Mouse (Mus musculus) heart, adult 2 months (tissue): ENCODE measurements around the gene Pou6f2. TPM values are rescaled to one million over a fixed set of nuclear protein-coding genes. Genes with fewer than 3 reads are reported as not detected.
A peak's percentile ranks its signal among the peaks of the same experiment; 100 is the strongest.

Source experiments
- DNase-seq, 2 experiments: peaks; one replicate each; pipeline ENCODE4 v3.0.0; 2021
- H3K27ac ChIP-seq: fragments of 200-600 bp; 2 replicates; pipeline ENCODE4 v1.8.1; 2022
- H3K27me3 ChIP-seq: fragments of 200-500 bp; 2 replicates; pipeline ENCODE4 v1.6.1; 2012; ENCODE audit warnings: mild to moderate bottlenecking, low read length, inconsistent platforms, mixed read lengths; ENCODE audit not compliant: control insufficient read depth, insufficient read depth
- H3K36me3 ChIP-seq: fragments of 200-500 bp; 2 replicates; pipeline ENCODE4 v1.6.1; 2012; ENCODE audit warnings: low read length, inconsistent platforms; ENCODE audit not compliant: control insufficient read depth, insufficient read depth
- H3K4me1 ChIP-seq: fragments of 200-500 bp; 2 replicates; pipeline ENCODE4 v1.6.1; 2011; ENCODE audit warnings: low read length; ENCODE audit not compliant: control insufficient read depth, insufficient read depth
- H3K4me3 ChIP-seq: fragments of 200-600 bp; 2 replicates; pipeline ENCODE4 v1.8.1; 2022
- H3K79me2 ChIP-seq: fragments of 200-500 bp; replicated peaks from 2 replicates; pipeline ENCODE4 v1.6.1; 2012; ENCODE audit warnings: mild to moderate bottlenecking, inconsistent platforms, low read length, moderate library complexity, mixed read lengths; ENCODE audit not compliant: control insufficient read depth, insufficient read depth
- H3K9ac ChIP-seq: fragments of 200-500 bp; 2 replicates; pipeline ENCODE4 v1.6.1; 2012; ENCODE audit warnings: low read depth, mild to moderate bottlenecking, control low read depth, inconsistent platforms, low read length, mixed read lengths
- CTCF ChIP-seq: fragments of 200-600 bp; IDR thresholded peaks from 2 replicates; pipeline ENCODE4 v1.8.1; 2022; ENCODE audit warnings: antibody characterized with exemption, mild to moderate bottlenecking, moderate library complexity
- EP300 ChIP-seq: fragments of 200-500 bp; IDR thresholded peaks from 2 replicates; pipeline ENCODE4 v1.6.1; 2011; ENCODE audit warnings: low read depth, low read length, control low read depth; ENCODE audit not compliant: insufficient read depth
- POLR2A ChIP-seq: fragments of 200-500 bp; IDR thresholded peaks from 2 replicates; pipeline ENCODE4 v1.6.1; 2011; ENCODE audit warnings: mild to moderate bottlenecking, low read depth, low read length, control low read depth; ENCODE audit not compliant: insufficient read depth
- WGBS: fragments of 180-500 bp; shearing (Covaris S2); methylation state at CpG from one replicate; pipeline ENCODE4 v1.1.7; 2018; 5-methylcytosine and 5-hydroxymethylcytosine counted together
- intact Hi-C: fragments of 180-260 bp; cut with DNase I; formaldehyde crosslinking; loops from one replicate; pipeline ENCODE4 v1.15.1; 2025
- polyA plus RNA-seq: library from polyadenylated mRNA; depleted of rRNA; stranded (reverse); fragments of >200 nt; gene quantifications from 2 replicates; pipeline ENCODE4 v1.2.3, GENCODE M21; 2012
- total RNA-seq, 2 experiments: library from RNA; stranded (reverse); gene quantifications; 2 replicates each; pipeline ENCODE4 v1.2.3; 2021

Pou6f2 gene
- total and polyA plus RNA-seq, 3 experiments = 0.08 to 0.18 TPM; not detected in 1

GRCm38 (mm10) chr13:18126111-18126510, 271.4 kb downstream of the Pou6f2 start:
- intact Hi-C loops = no loop called here
- WGBS = 64% methylated on average over 2 of the region's 2 CpGs

GRCm38 (mm10) chr13:18125226-18126000, 272.1 kb downstream of the Pou6f2 start:
- no peaks in the 10 kb centered on the region for H3K4me1 ChIP-seq
- no peaks in the 10 kb centered on the region for H3K27me3 ChIP-seq
- no peaks in the 10 kb centered on the region for H3K79me2 ChIP-seq
- no peak overlapping the region for H3K4me3 ChIP-seq
- WGBS = 58% methylated on average over 15 of the region's 15 CpGs
- TF ChIP-seq CTCF (no peak), POLR2A (no peak), EP300 (no peak)
- no peak overlapping the region for H3K9ac ChIP-seq
- no peaks in the 10 kb centered on the region for H3K36me3 ChIP-seq
- no peak for DNase-seq
- intact Hi-C loops = loop anchor here (2.0 kb wide), 2 partner anchors 207 to 685 kb away; no protein-coding TSS in a partner anchor
- H3K27ac ChIP-seq = no peak overlapping the region

More at GRCm38 (mm10) chr13:18126111-18126510, 271.4 kb downstream of the Pou6f2 start:
- no peaks in the 10 kb centered on the region for H3K36me3 ChIP-seq
- H3K27ac ChIP-seq = no peak overlapping the region
- H3K4me3 ChIP-seq = no peak overlapping the region
- H3K4me1 ChIP-seq = no peaks in the 10 kb centered on the region
- H3K9ac ChIP-seq = no peak overlapping the region
- no peak for TF ChIP-seq CTCF
- no peak for TF ChIP-seq EP300
- no peak for TF ChIP-seq POLR2A
- H3K27me3 ChIP-seq = no peaks in the 10 kb centered on the region
- no peak for DNase-seq
- no peaks in the 10 kb centered on the region for H3K79me2 ChIP-seq

DNA sequence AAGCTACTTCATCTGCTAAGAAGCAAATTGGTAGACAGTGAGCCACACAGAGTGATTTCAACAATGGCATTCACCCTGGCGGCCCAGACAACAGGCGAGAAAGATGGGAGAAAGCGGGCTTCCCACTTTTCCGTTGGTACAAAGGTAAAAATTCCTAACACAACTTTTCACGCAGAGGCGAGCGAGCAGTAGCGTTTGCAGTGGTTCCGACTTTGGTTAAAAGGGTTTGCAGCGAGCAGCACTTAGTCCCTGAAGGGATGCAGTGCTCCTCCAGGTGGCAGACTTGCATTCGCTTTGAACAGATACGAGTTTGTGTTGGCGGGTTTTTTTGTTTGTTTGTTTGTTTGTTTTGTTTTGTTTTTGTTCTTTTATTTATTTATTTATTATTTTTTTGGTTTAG, 273.1 kb downstream of the Pou6f2 start:
- peak; percentile 4 to 27 for DNase-seq

DNA sequence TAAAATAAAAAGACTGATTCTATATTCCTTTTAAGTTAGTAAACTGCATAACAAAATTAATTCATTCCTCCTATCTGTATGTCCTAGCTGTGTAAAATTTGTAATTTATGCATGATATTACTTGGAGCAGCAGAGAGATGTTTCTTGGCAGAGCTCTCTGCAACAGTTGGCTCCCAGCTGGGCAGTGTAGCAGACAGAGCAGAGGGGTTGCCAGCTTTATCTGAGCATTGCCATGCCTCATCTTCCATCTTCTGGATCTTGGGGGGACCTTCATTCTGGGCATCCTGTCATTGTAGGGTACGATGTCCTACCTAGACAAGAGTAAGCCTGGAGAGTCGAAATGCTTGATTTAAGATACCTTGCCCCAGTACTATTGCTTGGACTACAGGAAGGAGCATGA, 277.1 kb downstream of the Pou6f2 start:
- WGBS = 88% methylated on average over 2 of the region's 2 CpGs
- H3K9ac ChIP-seq = no peak overlapping the region
- H3K4me3 ChIP-seq = no peak overlapping the region
- no peaks in the 10 kb centered on the region for H3K36me3 ChIP-seq
- DNase-seq = no peak
- no peaks in the 10 kb centered on the region for H3K27me3 ChIP-seq
- H3K27ac ChIP-seq = no peak overlapping the region
- intact Hi-C loops = no loop called here
- TF ChIP-seq EP300 (no peak), POLR2A (no peak)
- H3K4me1 ChIP-seq = no peaks in the 10 kb centered on the region
- H3K79me2 ChIP-seq = no peaks in the 10 kb centered on the region

More for the DNA sequence above, 273.1 kb downstream of the Pou6f2 start:
- no peaks in the 10 kb centered on the region for H3K27me3 ChIP-seq
- H3K79me2 ChIP-seq = no peaks in the 10 kb centered on the region
- H3K27ac ChIP-seq = no peak overlapping the region
- intact Hi-C loops = loop anchor here (2.0 kb wide), 2 partner anchors 208 to 686 kb away; no protein-coding TSS in a partner anchor
- peak; percentile 73 for TF ChIP-seq CTCF
- TF ChIP-seq EP300 = no peak
- TF ChIP-seq POLR2A = no peak
- H3K4me3 ChIP-seq = no peak overlapping the region
- H3K9ac ChIP-seq = no peak overlapping the region
- H3K36me3 ChIP-seq = no peaks in the 10 kb centered on the region
- WGBS = 9% methylated on average over 13 of the region's 13 CpGs
- no peaks in the 10 kb centered on the region for H3K4me1 ChIP-seq

- Histone ChIP-seq H3K9ac (no peak overlapping the region), H3K4me3 (no peak overlapping the region), H3K27me3 (no peaks in the 10 kb centered on the region), H3K36me3 (no peaks in the 10 kb centered on the region), H3K79me2 (no peaks in the 10 kb centered on the region), H3K4me1 (no peaks in the 10 kb centered on the region), H3K27ac (no peak overlapping the region)
- WGBS = 63% methylated on average over 10 of the region's 10 CpGs
- intact Hi-C loops = no loop called here
- DNase-seq = no peak
- TF ChIP-seq POLR2A = no peak
- no peak for TF ChIP-seq EP300
- TF ChIP-seq CTCF = no peak
Measured at GRCm38 (mm10) chr13:18081443-18082119, 315.9 kb downstream of the Pou6f2 start.
